Mouse (Mus musculus) urinary bladder, postnatal 36 days (tissue): ENCODE data around the gene Borcs5.
A peak's percentile ranks its signal among the peaks of the same experiment; 100 is the strongest.

Source experiments
- DNase-seq, 2 experiments: peaks; one replicate each; pipeline ENCODE4 v3.0.0; 2022; ENCODE audit warnings: low spot score in 2 of 2, mixed read lengths in 1 of 2

The Borcs5 gene

GRCm38 (mm10) chr6:134639210-134639609 lies at the start of gene Borcs5:
TSS of gene Borcs5 (plus strand) at chr6:134639510.
- DNase-seq: no peak

GRCm38 (mm10) chr6:134591614-134592013 lies 47.7 kb upstream of the Borcs5 start:
- DNase-seq: no peak

GRCm38 (mm10) chr6:134594569-134595442 lies 44.5 kb upstream of the Borcs5 start:
- peak in 1 of 2 experiments; percentile 44 for DNase-seq

- DNase-seq: no peak
These were observed 41.6 kb upstream of the Borcs5 start for GRCm38 (mm10) chr6:134597651-134598229.

DNA sequence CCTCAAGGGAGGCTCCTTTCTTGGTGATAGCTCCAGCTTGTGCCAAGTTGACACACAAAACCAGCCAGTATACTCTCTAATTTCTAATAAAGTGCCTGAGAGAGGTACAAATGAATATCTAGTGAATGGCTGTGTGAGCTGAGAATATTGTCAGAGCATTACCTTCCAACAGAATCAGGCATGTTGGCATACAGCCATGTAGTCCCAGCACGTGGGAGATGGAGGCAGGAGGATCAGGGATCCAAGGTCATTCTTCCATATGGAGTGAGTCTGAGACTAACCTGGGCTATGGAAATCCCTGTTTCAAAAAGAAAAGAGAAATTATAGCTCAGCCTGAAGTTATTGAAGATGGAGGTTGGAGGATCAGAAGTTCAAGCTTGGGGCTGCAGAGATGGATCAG lies 40.1 kb upstream of the Borcs5 start:
- DNase-seq: no peak

DNA sequence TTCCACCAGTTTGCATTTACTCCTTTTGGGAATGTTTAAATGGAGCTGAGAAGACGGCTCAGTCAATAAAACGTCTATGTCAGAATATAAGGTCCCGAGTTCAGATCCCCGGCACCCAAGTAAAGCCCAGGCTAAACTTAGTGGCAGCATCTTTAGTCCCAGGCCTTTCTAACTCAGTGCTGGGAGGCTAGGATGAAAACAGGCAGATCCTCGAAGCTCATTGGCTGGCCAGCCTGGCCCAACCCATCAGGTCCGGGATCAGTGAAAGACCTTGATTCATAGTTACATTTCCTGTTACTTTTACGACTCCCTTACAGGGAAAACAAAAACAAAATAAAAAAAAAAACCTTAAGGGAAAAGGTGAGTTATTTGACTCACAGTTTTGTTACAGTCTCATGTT lies 38.2 kb upstream of the Borcs5 start:
- no peak for DNase-seq

DNA sequence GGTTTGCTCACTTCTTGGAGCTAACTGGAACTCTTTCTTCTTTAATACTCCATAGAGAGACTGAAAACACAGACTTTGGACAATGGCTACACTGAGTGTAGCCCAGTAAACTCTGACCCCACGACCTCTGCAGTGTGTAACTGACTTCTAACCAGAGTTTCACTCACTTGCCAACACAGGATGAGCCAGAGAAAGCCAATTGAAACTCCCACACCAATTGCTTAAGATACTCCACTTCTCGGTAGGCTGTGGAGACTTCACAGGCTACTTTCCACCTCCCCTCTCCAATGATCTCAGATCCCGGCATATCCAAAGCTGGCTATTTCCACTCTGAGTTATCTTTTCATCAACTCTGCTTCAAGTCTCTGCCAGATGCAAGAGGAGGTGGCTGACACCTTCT lies 37.5 kb upstream of the Borcs5 start:
- peak in 1 of 2 experiments; percentile 37 for DNase-seq

- peak in 1 of 2 experiments; percentile 30 for DNase-seq
These were observed 36.8 kb upstream of the Borcs5 start for GRCm38 (mm10) chr6:134602371-134603003.

DNA sequence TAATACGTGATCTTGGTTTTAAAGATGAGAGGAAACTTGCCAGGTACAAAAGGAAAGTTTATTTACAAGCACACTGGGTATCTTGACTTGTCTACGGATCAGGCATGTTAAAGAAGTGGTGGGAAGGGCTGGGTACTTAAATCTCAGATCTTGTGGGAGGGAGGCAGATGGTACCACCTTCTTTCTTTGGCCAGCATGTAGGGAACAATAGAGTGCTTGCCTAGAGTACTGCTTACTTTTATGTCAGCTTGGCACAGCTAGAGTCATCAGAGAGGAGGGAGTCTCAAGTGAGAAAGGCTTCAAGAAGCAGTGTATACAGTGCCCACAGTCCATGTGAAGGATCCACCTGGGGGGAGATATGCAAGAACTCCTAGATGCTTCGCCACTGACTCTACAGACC lies 34.1 kb upstream of the Borcs5 start:
- DNase-seq: no peak

GRCm38 (mm10) chr6:134606540-134606939 lies 32.8 kb upstream of the Borcs5 start:
- no peak for DNase-seq

GRCm38 (mm10) chr6:134606949-134607746 lies 32.2 kb upstream of the Borcs5 start:
- DNase-seq: peak in 1 of 2 experiments; percentile 19

- DNase-seq: no peak
These were observed 28.9 kb upstream of the Borcs5 start for GRCm38 (mm10) chr6:134610380-134610779.

GRCm38 (mm10) chr6:134611896-134612295 lies 27.4 kb upstream of the Borcs5 start:
- DNase-seq: no peak

DNA sequence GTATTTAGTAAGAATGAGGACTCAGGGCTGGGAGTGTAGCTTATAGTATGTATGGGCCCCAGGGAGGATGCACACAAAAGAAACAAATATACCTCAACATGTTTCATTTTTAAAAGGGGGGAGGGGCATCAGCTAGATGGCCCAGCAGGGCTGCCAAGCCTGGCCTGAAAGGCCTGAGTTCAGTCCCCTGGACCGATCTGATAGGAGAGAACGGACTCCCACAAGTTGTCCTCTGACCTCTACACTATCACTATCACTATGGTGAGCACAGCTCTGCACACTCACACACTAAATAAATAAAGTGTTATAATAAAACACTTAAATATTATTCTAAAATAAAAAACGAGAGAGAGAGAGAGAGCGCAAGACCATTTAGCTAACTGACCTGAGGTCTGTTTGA lies 25.0 kb upstream of the Borcs5 start:
- DNase-seq: no peak

- peak; percentile 74 to 88 for DNase-seq
These were observed 24.3 kb upstream of the Borcs5 start for GRCm38 (mm10) chr6:134614723-134615648.

DNA sequence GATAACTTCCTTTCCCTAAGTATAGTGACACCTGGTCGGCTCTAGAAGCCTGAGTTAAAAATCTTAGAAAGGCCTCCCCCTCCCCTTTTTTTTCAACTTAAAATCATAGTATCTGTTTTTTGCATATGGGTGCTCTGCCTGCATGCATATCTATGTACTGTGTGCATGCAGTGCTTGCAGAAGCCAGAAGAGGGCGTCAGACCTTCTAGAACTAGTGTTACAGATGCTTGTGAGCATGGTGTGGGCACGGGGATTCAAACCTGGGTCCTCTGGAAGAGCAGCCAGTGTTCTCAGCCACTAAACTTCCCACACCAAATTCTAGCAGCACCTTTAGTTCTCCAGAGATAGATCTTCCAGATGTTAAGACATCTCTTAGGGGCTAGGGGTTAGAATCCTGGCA lies 21.7 kb upstream of the Borcs5 start:
- no peak for DNase-seq

DNA sequence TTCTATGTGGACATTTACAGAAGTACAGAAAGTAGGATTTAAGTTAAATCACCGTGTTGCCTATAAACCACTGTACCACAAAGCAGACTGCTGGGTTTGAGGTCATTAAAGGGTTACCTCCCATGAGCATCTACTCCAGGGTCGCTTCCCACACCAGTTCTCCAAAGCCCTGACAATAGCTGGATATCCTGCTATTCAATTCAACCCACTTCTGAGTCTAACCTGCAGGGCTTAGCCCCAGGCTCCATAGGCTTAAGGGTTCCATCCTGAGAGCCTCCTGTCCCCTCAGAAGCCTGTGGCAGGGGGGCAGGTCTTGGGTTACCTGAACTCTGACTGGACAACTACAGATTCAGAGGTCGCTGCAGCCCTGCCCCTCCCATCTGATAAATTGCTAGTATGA lies 19.2 kb upstream of the Borcs5 start:
- no peak for DNase-seq

- DNase-seq: no peak
These were observed 18.3 kb upstream of the Borcs5 start for GRCm38 (mm10) chr6:134620846-134621551.

DNA sequence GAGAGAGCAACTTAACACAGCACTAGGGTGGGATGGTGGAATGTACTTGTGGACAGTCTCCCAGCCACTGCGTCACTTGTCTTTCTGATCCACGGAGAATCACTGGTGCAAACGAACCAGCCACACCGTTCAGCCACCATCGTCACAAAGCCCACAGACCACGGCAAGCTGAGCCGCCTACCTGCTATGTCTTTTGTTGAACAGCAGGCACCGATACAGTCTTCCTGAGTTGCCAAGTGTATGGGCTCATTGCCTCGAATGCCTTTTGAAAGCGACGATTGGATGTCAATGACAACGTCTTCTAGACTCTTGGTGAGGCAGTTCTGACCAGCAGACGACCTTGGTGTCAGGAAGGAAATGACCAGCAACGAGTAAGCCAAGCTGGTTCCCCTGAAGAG lies 17.8 kb upstream of the Borcs5 start:
- no peak for DNase-seq

DNA sequence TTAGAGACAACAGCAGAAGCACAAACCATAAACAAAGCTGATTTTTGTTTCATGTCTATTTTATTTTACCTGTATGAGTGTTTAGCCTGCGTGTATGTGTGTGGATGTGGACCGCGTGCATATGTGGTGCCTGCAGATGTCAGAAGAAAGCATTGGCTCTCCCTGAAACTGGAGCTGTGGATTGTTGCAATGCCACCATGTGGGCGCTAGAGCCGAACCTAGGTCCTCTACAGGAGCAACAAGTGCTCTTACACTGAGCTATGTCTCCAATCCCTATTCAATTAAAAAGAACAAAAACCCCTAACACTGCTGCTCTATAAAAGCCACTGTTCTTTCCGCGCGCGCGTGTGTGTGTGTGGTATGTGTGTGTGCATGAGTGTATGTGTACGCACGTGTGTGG lies 13.9 kb upstream of the Borcs5 start:
- DNase-seq: no peak
